Mouse (Mus musculus): ENCODE results near the gene 9430097D07Rik. TPM values are rescaled to one million over a fixed set of nuclear protein-coding genes. Genes with fewer than 3 reads are reported as not detected.

The 9430097D07Rik gene
- total RNA-seq, 1 experiment = 0.71 TPM

DNA sequence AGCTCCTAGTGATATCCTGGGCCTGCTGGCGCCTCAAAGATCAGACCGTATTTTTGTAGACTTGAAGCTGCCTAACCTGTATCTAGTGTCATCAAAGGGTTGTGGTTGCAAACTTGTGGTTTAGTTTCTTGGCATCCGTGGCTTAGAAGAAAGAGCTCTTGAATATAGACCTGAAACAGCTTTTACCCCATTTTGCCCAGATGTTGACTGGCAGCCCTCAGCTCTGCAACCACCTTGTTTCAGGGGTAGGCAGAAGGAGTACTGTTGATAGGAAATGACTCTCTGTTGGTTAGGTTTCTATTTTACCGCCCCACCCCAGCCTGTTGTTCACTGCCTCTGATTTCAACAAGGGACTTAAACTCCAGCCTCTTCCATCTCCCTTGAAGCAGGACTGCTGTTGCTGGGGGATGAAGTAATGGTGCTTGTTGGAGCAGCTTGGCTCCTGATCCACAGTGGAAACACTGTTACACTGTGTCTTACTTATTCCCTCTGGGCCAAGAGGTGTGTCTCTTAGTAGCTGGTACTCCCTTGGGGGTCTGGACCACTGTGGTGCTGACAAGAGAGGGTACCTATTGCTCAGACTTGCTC, 33.4 kb downstream of the 9430097D07Rik start:
- Histone ChIP-seq H3K9me3 (ENCODE audit: control insufficient read depth, insufficient read depth, low read depth, low read length) (no peaks in the 10 kb centered on the region), H3K9ac (ENCODE audit: insufficient read depth, low read depth, low read length, poor library complexity, severe bottlenecking) (no peak overlapping the region), H3K4me3 (ENCODE audit: insufficient read depth in 1 of 2, low read depth in 1 of 2, low read length in 2 of 2, poor library complexity in 1 of 2, severe bottlenecking in 1 of 2) (no peak overlapping the region), H3K4me1 (ENCODE audit: control insufficient read depth in 2 of 2, insufficient read depth in 2 of 2, low read length in 2 of 2, poor library complexity in 1 of 2) (peaks cover 3 to 26% of the 10 kb centered on the region in 2 experiments; a peak in 2 of 4 replicates), H3K27ac (ENCODE audit: insufficient read depth, low read depth, low read length, poor library complexity, severe bottlenecking) (no peak overlapping the region), H3K36me3 (ENCODE audit: control insufficient read depth, insufficient read depth, low read length, poor library complexity, severe bottlenecking) (peaks cover 2% of the 10 kb centered on the region; the same call in 1 of the 2 replicates)
- TF ChIP-seq CHD2 (IDR thresholded peaks at IDR 0.05; ENCODE audit: low read depth, low read length) (no peak), ZC3H11A (IDR thresholded peaks at IDR 0.05; ENCODE audit: borderline replicate concordance, low read depth, low read length) (no peak), MAFK (IDR thresholded peaks at IDR 0.05; ENCODE audit: insufficient read depth, low read depth, low read length) (no peak), HCFC1 (IDR thresholded peaks at IDR 0.05; ENCODE audit: borderline replicate concordance, insufficient read depth, low read length) (no peak), ZNF384 (IDR thresholded peaks at IDR 0.05; ENCODE audit: low read depth, low read length) (no peak)
- in situ Hi-C loops (cut with MboI; ENCODE audit: low sequenced_read_pairs in 2 of 2, unreplicated experiment in 2 of 2) = no loop called here
- no peak for DNase-seq (ENCODE audit: low read depth, low spot score)

- Histone ChIP-seq H3K4me1 (ENCODE audit: control insufficient read depth in 2 of 2, insufficient read depth in 2 of 2, low read length in 2 of 2, poor library complexity in 1 of 2) (peaks cover 5 to 26% of the 10 kb centered on the region in 2 experiments; a peak in 2 of 4 replicates), H3K4me3 (ENCODE audit: insufficient read depth in 1 of 2, low read depth in 1 of 2, low read length in 2 of 2, poor library complexity in 1 of 2, severe bottlenecking in 1 of 2) (no peak overlapping the region), H3K9me3 (ENCODE audit: control insufficient read depth, insufficient read depth, low read depth, low read length) (no peaks in the 10 kb centered on the region), H3K36me3 (ENCODE audit: control insufficient read depth, insufficient read depth, low read length, poor library complexity, severe bottlenecking) (peaks cover 2% of the 10 kb centered on the region; the same call in 1 of the 2 replicates), H3K9ac (ENCODE audit: insufficient read depth, low read depth, low read length, poor library complexity, severe bottlenecking) (no peak overlapping the region), H3K27ac (ENCODE audit: insufficient read depth, low read depth, low read length, poor library complexity, severe bottlenecking) (no peak overlapping the region; the same call in 1 of the 2 replicates)
- TF ChIP-seq ZC3H11A (IDR thresholded peaks at IDR 0.05; ENCODE audit: borderline replicate concordance, low read depth, low read length) = no peak
- no peak for TF ChIP-seq HCFC1 (IDR thresholded peaks at IDR 0.05; ENCODE audit: borderline replicate concordance, insufficient read depth, low read length)
- DNase-seq (ENCODE audit: low read depth, low spot score) = no peak
- in situ Hi-C loops (cut with MboI; ENCODE audit: low sequenced_read_pairs in 2 of 2, unreplicated experiment in 2 of 2) = no loop called here
Observed at GRCm38 (mm10) chr2:32541333-32541908, 34.1 kb downstream of the 9430097D07Rik start.

- Histone ChIP-seq H3K36me3 (ENCODE audit: control insufficient read depth, insufficient read depth, low read length, poor library complexity, severe bottlenecking) (peaks cover 2% of the 10 kb centered on the region; the same call in 1 of the 2 replicates), H3K4me3 (ENCODE audit: insufficient read depth in 1 of 2, low read depth in 1 of 2, low read length in 2 of 2, poor library complexity in 1 of 2, severe bottlenecking in 1 of 2) (peak overlapping the region in 1 of 2 experiments; percentile 2; a peak in 1 of 4 replicates), H3K27ac (ENCODE audit: insufficient read depth, low read depth, low read length, poor library complexity, severe bottlenecking) (no peak overlapping the region), H3K4me1 (ENCODE audit: control insufficient read depth in 2 of 2, insufficient read depth in 2 of 2, low read length in 2 of 2, poor library complexity in 1 of 2) (peaks cover 5 to 28% of the 10 kb centered on the region in 2 experiments; a peak in 2 of 4 replicates), H3K9me3 (ENCODE audit: control insufficient read depth, insufficient read depth, low read depth, low read length) (no peaks in the 10 kb centered on the region), H3K9ac (ENCODE audit: insufficient read depth, low read depth, low read length, poor library complexity, severe bottlenecking) (no peak overlapping the region)
- in situ Hi-C loops (cut with MboI; ENCODE audit: low sequenced_read_pairs in 2 of 2, unreplicated experiment in 2 of 2) = no loop called here
- no peak for DNase-seq (ENCODE audit: low read depth, low spot score)
- TF ChIP-seq ZNF384 (IDR thresholded peaks at IDR 0.05; ENCODE audit: low read depth, low read length) (no peak), HCFC1 (IDR thresholded peaks at IDR 0.05; ENCODE audit: borderline replicate concordance, insufficient read depth, low read length) (no peak), CHD2 (IDR thresholded peaks at IDR 0.05; ENCODE audit: low read depth, low read length) (no peak)
Observed at GRCm38 (mm10) chr2:32539452-32539981, 36.0 kb downstream of the 9430097D07Rik start.

DNA sequence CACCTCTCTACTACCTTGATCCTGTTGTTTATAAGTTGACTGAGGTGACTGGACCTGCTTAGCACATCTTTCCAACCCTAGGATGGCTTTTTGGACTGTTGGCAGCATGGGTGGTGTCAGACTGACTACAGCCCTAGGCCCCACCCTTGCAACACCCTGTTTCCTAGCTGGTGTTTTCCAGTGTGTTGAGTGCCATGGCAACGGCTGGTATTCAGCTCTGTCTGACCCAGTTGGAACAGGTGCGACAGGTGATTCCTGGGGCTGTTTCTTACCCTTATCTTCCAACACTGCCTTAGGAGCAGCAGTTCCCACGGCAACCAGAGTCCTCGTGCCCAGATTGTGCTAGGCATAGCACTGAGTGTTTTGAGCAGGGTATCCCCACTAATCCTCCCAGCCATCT, 37.0 kb downstream of the 9430097D07Rik start:
- H3K36me3 ChIP-seq (ENCODE audit: control insufficient read depth, insufficient read depth, low read length, poor library complexity, severe bottlenecking) = peaks cover 2% of the 10 kb centered on the region; the same call in 1 of the 2 replicates
- in situ Hi-C loops (cut with MboI; ENCODE audit: low sequenced_read_pairs in 2 of 2, unreplicated experiment in 2 of 2) = no loop called here
- no peak overlapping the region for H3K27ac ChIP-seq (ENCODE audit: insufficient read depth, low read depth, low read length, poor library complexity, severe bottlenecking)
- DNase-seq (ENCODE audit: low read depth, low spot score) = no peak
- no peaks in the 10 kb centered on the region for H3K9me3 ChIP-seq (ENCODE audit: control insufficient read depth, insufficient read depth, low read depth, low read length)
- no peak overlapping the region for H3K9ac ChIP-seq (ENCODE audit: insufficient read depth, low read depth, low read length, poor library complexity, severe bottlenecking)
- no peak overlapping the region for H3K4me3 ChIP-seq (ENCODE audit: insufficient read depth in 1 of 2, low read depth in 1 of 2, low read length in 2 of 2, poor library complexity in 1 of 2, severe bottlenecking in 1 of 2)
- H3K4me1 ChIP-seq (ENCODE audit: control insufficient read depth in 2 of 2, insufficient read depth in 2 of 2, low read length in 2 of 2, poor library complexity in 1 of 2) = peaks cover 5 to 28% of the 10 kb centered on the region in 2 experiments; a peak in 2 of 4 replicates
- no peak for TF ChIP-seq ZNF384 (IDR thresholded peaks at IDR 0.05; ENCODE audit: low read depth, low read length)
- no peak for TF ChIP-seq ZC3H11A (IDR thresholded peaks at IDR 0.05; ENCODE audit: borderline replicate concordance, low read depth, low read length)
- no peak for TF ChIP-seq MAFK (IDR thresholded peaks at IDR 0.05; ENCODE audit: insufficient read depth, low read depth, low read length)
- no peak for TF ChIP-seq HCFC1 (IDR thresholded peaks at IDR 0.05; ENCODE audit: borderline replicate concordance, insufficient read depth, low read length)
- no peak for TF ChIP-seq CHD2 (IDR thresholded peaks at IDR 0.05; ENCODE audit: low read depth, low read length)
